Mouse (Mus musculus): ENCODE results near the gene Socs4. TPM values are rescaled to one million over a fixed set of nuclear protein-coding genes. Genes with fewer than 3 reads are reported as not detected.

Socs4 gene
- 10 to 100 TPM; 11.1 TPM for total RNA-seq (2021)

GRCm38 (mm10) chr14:47276637-47277393, at the start of gene Socs4, which contains the start of gene Wdhd1:
Gene Socs4, plus strand, starts transcription at chr14:47276931.
Gene Wdhd1, minus strand, starts transcription at chr14:47276857.
- DNase-seq (ENCODE audit: extremely low spot score in 1 of 2, low spot score in 1 of 2): peak; percentile 84 to 90

- no peak for DNase-seq (ENCODE audit: extremely low spot score in 1 of 2, low spot score in 1 of 2)
Observed at GRCm38 (mm10) chr14:47229796-47230376, 46.8 kb upstream of the Socs4 start.

DNA sequence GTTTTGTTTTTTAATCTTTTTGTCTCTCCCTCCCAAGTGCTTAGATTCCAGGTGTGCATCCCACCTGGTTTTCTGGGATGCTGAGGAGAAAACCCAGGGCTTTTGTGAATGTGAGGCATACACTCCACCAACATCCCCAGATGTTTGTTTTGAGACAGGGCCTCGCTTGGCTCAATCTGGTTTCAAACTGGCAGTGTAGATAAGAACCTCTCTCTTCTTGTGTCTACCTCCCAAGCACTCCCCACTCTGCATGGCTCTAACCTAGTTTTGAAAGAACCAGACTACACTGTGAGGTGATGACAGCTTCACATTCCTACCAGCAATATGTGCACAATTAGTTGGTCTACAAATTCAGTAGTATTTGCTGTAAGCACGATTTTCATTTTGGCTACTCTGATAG, 43.1 kb upstream of the Socs4 start:
- DNase-seq (ENCODE audit: extremely low spot score in 1 of 2, low spot score in 1 of 2): no peak

- no peak for DNase-seq (ENCODE audit: extremely low spot score in 1 of 2, low spot score in 1 of 2)
Observed at GRCm38 (mm10) chr14:47234032-47234431, 42.7 kb upstream of the Socs4 start.

- no peak for DNase-seq (ENCODE audit: extremely low spot score in 1 of 2, low spot score in 1 of 2)
Observed at GRCm38 (mm10) chr14:47234526-47235250, 42.0 kb upstream of the Socs4 start.

DNA sequence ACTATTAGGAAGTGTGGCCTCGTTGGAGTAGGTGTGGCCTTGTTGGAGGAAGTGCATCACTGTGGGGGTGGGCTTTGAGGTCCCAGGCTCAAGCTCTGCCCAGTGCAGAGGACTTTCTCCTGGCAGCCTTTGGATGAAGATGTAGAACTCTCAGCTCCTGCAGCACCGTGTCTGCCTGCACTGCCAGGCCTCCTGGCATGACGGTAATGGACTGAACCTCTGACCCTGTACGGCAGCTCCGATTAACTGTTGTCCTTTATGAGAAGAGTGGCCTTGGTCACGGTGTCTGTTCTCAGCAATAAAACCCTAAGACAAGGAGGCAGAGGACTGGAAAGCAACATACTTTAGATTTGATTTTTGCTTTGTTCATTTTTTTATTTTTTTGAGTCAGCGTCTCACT, 40.2 kb upstream of the Socs4 start:
- DNase-seq (ENCODE audit: extremely low spot score in 1 of 2, low spot score in 1 of 2): no peak

DNA sequence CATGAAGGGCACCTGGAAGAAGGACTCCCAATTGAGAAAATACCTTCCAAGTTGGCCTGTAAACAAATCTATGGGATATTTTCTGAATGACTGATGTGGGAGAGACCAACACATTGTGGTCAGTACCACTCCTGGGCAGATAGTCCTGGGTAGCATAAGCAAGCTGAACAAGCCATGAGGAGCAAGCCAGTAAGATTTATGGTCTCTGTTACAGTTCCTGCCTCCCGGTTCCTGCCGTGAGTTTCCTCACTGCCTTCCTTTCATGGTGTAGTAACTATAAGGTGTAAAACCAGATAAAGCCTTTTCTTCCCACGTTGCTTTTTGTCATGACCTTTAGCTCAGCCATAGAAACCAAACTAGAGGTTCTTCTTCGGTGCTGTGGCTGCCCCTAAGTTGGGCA, 39.4 kb upstream of the Socs4 start:
- no peak for DNase-seq (ENCODE audit: extremely low spot score in 1 of 2, low spot score in 1 of 2)

DNA sequence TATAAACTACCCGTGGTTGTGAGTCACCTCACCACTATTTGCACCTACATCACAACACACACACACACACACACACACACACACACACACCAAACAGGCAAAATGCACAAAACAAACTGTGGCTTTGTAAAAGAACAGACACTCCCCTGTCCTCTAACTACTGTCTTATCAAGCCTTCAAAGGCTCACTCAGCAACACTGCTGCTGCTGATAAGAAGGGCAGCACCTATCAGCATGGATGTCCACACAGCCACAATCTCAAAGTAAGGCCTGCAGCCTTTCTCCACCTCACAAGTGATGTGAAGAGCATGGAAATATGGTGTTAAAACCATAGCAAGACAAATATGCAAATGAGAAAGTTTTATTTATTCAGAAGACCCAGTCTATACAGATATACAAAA, 36.1 kb upstream of the Socs4 start:
- no peak for DNase-seq (ENCODE audit: extremely low spot score in 1 of 2, low spot score in 1 of 2)

- DNase-seq (ENCODE audit: extremely low spot score in 1 of 2, low spot score in 1 of 2): no peak
Observed at GRCm38 (mm10) chr14:47241046-47241445, 35.7 kb upstream of the Socs4 start.

- no peak for DNase-seq (ENCODE audit: extremely low spot score in 1 of 2, low spot score in 1 of 2)
Observed at GRCm38 (mm10) chr14:47242753-47243152, 34.0 kb upstream of the Socs4 start.

DNA sequence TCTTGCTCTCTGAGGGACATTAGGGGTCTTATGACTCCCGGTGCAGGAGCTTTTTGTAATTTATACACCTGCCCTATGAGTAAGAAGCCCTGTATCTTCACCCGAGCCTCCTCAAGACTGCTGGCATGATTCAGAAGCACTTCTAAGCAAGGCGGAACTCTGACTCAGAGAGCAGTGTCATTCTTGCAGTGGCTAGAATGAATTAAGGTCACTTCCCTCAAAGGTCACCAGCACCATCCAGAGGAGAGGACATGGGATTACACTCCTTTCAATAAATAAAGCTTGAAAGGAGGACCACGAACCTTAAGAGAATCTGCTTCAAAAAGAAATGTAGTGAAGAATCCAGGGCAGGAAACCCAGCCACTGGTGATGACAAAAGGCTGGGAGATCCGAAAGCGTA, 26.9 kb upstream of the Socs4 start:
- DNase-seq (ENCODE audit: extremely low spot score in 1 of 2, low spot score in 1 of 2): no peak

DNA sequence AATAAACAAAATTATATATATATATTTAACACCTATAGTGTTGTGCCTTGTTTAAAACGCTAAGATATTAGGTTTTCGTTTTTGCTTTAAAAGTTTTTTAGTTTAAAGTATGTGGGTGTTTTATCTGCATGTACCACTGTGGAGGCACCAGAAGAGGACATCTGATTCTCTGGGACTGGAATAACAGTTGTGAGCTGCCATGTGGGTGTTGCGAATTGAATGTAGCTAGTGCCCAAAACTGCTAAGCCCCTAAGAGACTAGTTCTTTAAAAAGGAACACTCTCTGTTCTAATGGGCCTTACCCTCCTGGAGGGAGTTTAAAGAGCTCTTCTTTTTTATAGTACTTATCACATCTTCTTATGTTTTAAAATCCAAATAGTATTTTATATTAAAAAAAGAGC, 11.9 kb upstream of the Socs4 start:
- no peak for DNase-seq (ENCODE audit: extremely low spot score in 1 of 2, low spot score in 1 of 2)

DNA sequence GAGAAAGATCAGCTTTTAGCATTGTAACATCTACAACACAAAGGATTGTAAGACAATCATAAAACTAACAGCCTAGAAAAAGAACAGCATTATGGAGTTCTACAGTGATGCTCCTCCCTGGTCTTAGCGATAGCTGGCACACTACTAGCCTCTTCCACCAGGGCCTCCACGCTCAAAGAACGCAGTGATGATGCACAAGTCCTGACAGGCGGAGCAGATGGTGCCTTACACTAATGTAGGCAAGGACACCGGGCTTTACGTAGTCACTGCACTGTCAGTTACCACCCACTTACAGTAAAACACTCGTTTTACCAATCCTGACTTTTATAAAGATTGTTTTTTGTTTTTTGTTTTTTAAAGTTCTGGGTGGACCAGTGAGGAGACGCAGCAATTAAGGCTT, 10.9 kb upstream of the Socs4 start:
- no peak for DNase-seq (ENCODE audit: extremely low spot score in 1 of 2, low spot score in 1 of 2)

DNA sequence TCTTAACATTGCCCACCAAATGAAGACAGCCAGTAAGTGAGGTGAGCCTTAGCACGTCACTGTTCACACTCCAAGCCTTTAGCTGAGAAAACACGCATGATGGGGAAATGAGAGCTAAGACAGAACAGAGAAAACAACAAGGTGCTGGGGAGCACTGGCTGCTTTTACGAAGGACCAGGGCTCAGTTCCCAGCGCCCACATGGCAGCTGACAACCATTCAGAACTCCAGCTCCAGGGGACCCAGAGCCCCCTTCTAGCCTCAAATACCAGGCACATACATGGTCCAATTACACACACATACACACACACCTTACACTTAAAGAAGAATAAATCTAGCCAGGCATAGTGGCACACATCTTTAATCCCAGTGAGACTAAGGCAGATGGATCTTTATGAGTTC, 7.7 kb upstream of the Socs4 start:
- no peak for DNase-seq (ENCODE audit: extremely low spot score in 1 of 2, low spot score in 1 of 2)

DNA sequence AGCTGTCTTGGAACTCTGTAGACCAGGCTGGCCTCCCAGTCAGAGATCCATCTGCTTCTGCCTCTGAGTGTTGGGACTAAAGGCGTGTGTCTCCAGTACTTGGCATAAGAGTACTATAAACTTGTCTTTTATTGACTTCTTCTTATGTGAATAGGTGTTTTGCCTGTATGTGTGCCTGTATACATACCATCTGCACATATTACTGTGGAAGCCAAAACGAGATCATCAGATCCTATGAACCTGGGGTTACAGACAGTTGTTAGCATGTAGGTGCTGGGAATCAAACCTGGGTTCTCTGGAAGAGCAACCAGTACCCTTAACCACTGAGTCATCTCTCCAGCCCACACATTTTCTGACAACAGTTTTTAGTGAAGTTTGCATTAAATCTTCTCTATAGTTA, 7.0 kb upstream of the Socs4 start:
- DNase-seq (ENCODE audit: extremely low spot score in 1 of 2, low spot score in 1 of 2): no peak

- DNase-seq (ENCODE audit: extremely low spot score in 1 of 2, low spot score in 1 of 2): no peak
Observed at GRCm38 (mm10) chr14:47273751-47274150, 3.0 kb upstream of the Socs4 start.

- no peak for DNase-seq (ENCODE audit: extremely low spot score in 1 of 2, low spot score in 1 of 2)
Observed at GRCm38 (mm10) chr14:47275417-47275816, 1.3 kb upstream of the Socs4 start.

GRCm38 (mm10) chr14:47276036-47276603, 611 bp upstream of the Socs4 start:
- DNase-seq (ENCODE audit: extremely low spot score in 1 of 2, low spot score in 1 of 2): no peak

DNA sequence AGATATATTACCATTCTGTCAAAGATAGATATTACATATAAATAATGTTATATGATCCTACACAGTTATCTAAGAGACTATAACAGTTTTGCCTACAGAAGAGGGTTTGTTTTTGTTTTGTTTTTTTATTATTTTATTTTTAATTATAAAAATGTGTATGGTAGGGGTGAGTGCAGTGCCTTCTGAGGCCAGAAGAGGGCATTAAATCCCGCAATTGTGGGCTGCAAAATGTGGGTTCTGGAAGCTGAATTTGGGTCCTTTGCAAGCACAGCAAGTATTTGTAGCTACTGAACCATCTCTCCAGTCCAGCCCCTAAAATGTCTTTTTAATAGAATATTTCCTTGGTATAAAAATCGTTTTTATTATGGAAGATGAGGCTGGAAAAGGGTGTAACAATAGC, 2.3 kb downstream of the Socs4 start:
- no peak for DNase-seq (ENCODE audit: extremely low spot score in 1 of 2, low spot score in 1 of 2)

GRCm38 (mm10) chr14:47281535-47281934, 4.8 kb downstream of the Socs4 start:
- DNase-seq (ENCODE audit: extremely low spot score in 1 of 2, low spot score in 1 of 2): no peak

- no peak for DNase-seq (ENCODE audit: extremely low spot score in 1 of 2, low spot score in 1 of 2)
Observed at GRCm38 (mm10) chr14:47283568-47283967, 6.8 kb downstream of the Socs4 start.

Measured in layer of hippocampus, postnatal 25 days (tissue).